Mouse (Mus musculus): ENCODE measurements around the gene Itgb1bp1. TPM values are rescaled to one million over a fixed set of nuclear protein-coding genes. Genes with fewer than 3 reads are reported as not detected.

The Itgb1bp1 gene
- polyA plus RNA-seq, 1 experiment from 2014 or later: 50.9 TPM

GRCm38 (mm10) chr12:21321170-21321569 lies 35.1 kb upstream of the Itgb1bp1 start:
- Histone ChIP-seq H3K9ac (no peak overlapping the region), H3K27me3 (no peaks in the 10 kb centered on the region), H3K4me3 (no peak overlapping the region), H3K4me1 (peaks cover 8% of the 10 kb centered on the region), H3K9me3 (no peaks in the 10 kb centered on the region), H3K27ac (no peak overlapping the region), H3K36me3 (peaks cover 60% of the 10 kb centered on the region), H3K4me2 (no peak overlapping the region)
- WGBS: 83% methylated on average over 9 of the region's 9 CpGs
- ATAC-seq (ENCODE audit: insufficient number of reproducible peaks, insufficient read depth, low FRiP score, low TSS enrichment, low read depth): no peak

DNA sequence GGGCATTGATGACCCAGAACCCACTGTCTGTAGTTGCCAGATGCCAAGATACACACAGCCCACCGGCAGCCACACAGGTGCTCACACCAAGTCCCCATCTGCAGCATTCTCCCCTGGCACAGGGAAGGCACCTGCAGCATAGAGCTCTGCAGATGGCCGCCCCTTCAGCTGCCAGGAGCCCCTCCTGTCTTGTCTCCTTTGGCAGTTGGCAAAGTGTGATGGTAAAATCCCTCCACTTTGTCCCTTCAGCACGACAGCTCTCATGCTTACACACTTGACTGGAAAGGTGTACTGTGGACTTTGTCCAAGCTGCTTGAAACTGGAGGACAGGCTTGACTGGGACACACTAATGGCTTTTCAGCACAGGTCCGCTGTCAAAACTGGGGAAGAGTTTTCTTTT lies 34.2 kb upstream of the Itgb1bp1 start:
- H3K36me3 ChIP-seq: peaks cover 51% of the 10 kb centered on the region
- H3K4me3 ChIP-seq: no peak overlapping the region
- H3K27ac ChIP-seq: no peak overlapping the region
- no peak for ATAC-seq (ENCODE audit: insufficient number of reproducible peaks, insufficient read depth, low FRiP score, low TSS enrichment, low read depth)
- no peaks in the 10 kb centered on the region for H3K9me3 ChIP-seq
- no peak overlapping the region for H3K9ac ChIP-seq
- peaks cover 8% of the 10 kb centered on the region for H3K4me1 ChIP-seq
- H3K4me2 ChIP-seq: no peak overlapping the region
- 88% methylated on average over 4 of the region's 4 CpGs for WGBS
- H3K27me3 ChIP-seq: no peaks in the 10 kb centered on the region

- Histone ChIP-seq H3K4me2 (no peak overlapping the region), H3K27ac (no peak overlapping the region), H3K36me3 (peaks cover 57% of the 10 kb centered on the region), H3K9ac (no peak overlapping the region), H3K9me3 (no peaks in the 10 kb centered on the region), H3K27me3 (no peaks in the 10 kb centered on the region), H3K4me3 (no peak overlapping the region), H3K4me1 (peaks cover 8% of the 10 kb centered on the region)
- 76% methylated on average over 12 of the region's 12 CpGs for WGBS
- no peak for ATAC-seq (ENCODE audit: insufficient number of reproducible peaks, insufficient read depth, low FRiP score, low TSS enrichment, low read depth)
Observed at GRCm38 (mm10) chr12:21318143-21318895, 32.2 kb upstream of the Itgb1bp1 start.

DNA sequence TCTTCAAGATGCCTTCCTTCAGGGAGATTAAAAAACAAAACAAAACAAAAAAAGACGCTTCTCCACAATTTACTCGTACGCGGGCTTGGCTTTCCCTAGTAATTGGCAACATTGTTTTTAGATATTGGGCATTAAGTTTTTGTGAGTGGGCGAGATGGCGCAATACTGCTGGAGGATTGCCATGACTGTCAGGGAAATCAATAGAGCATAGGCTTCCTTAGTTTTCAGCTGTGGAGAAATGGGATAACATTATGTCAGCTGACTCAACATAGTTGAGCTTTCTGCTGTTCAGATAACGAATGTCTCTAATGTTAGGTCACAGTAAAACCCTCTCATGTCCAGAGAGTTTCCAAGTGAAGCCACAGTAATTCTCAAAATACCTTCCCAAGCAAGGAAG lies 30.8 kb upstream of the Itgb1bp1 start:
- H3K36me3 ChIP-seq: peaks cover 57% of the 10 kb centered on the region

GRCm38 (mm10) chr12:21315923-21316868 lies 30.1 kb upstream of the Itgb1bp1 start, which contains the start of gene Iah1:
Gene Iah1 (plus strand): TSS chr12:21316389.
- Histone ChIP-seq H3K4me2 (peak within 1 kb of the TSS; percentile 60), H3K36me3 (peaks cover 64% of the 10 kb centered on the region), H3K27ac (peak within 1 kb of the TSS; percentile 84)

More for the DNA sequence above, 30.8 kb upstream of the Itgb1bp1 start:
- Histone ChIP-seq H3K4me2 (peak overlapping the region; percentile 60), H3K27ac (0 out of 2 replicates have a peak overlapping the region, but pooled peaks have one; percentile 84), H3K9ac (peak overlapping the region; percentile 85), H3K9me3 (no peaks in the 10 kb centered on the region), H3K4me1 (peaks cover 8% of the 10 kb centered on the region), H3K4me3 (peak overlapping the region; percentile 70), H3K27me3 (no peaks in the 10 kb centered on the region)
- no peak for ATAC-seq (ENCODE audit: insufficient number of reproducible peaks, insufficient read depth, low FRiP score, low TSS enrichment, low read depth)
- WGBS: 24% methylated on average over 7 of the region's 7 CpGs

DNA sequence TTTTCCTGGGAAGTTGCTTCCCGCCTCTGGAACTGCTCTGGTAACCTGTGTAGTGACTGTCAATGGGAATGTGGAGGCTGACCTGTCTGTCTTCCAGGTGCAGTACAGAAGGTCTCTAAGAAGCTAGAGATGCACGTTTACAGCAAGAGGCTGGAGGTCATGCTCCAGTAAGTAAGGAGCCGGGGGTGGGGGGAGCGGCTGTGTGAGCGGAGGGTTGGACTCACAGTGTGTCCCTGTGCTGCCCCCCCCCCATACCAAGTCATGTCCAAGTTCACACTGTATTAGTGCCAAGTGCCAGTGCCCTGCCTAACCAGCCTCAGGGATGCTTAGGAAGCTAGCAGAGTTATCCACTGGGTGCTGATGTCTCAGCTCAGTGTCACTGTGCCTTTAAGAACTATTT lies 26.1 kb upstream of the Itgb1bp1 start:
- WGBS: 86% methylated on average over 5 of the region's 5 CpGs
- Histone ChIP-seq H3K27me3 (no peaks in the 10 kb centered on the region), H3K36me3 (peaks cover 79% of the 10 kb centered on the region), H3K27ac (no peak overlapping the region), H3K4me2 (no peak overlapping the region), H3K9me3 (no peaks in the 10 kb centered on the region), H3K4me1 (peaks cover 4% of the 10 kb centered on the region), H3K4me3 (no peak overlapping the region), H3K9ac (no peak overlapping the region)
- no peak for ATAC-seq (ENCODE audit: insufficient number of reproducible peaks, insufficient read depth, low FRiP score, low TSS enrichment, low read depth)

More at GRCm38 (mm10) chr12:21315923-21316868, 30.1 kb upstream of the Itgb1bp1 start, which contains the start of gene Iah1:
- 3% methylated on average over 59 of the region's 59 CpGs for WGBS
- no peaks in the 10 kb centered on the region for H3K9me3 ChIP-seq
- H3K9ac ChIP-seq: peak within 1 kb of the TSS; percentile 85
- no peaks in the 10 kb centered on the region for H3K27me3 ChIP-seq
- ATAC-seq (ENCODE audit: insufficient number of reproducible peaks, insufficient read depth, low FRiP score, low TSS enrichment, low read depth): peak; percentile 86
- H3K4me3 ChIP-seq: peak within 1 kb of the TSS; percentile 70
- peaks cover 8% of the 10 kb centered on the region for H3K4me1 ChIP-seq

GRCm38 (mm10) chr12:21306721-21307120 lies 20.6 kb upstream of the Itgb1bp1 start:
- H3K9me3 ChIP-seq: no peaks in the 10 kb centered on the region
- peaks cover 94% of the 10 kb centered on the region for H3K36me3 ChIP-seq
- WGBS: 74% methylated on average over 4 of the region's 4 CpGs
- H3K4me1 ChIP-seq: no peaks in the 10 kb centered on the region
- H3K27me3 ChIP-seq: no peaks in the 10 kb centered on the region
- H3K9ac ChIP-seq: no peak overlapping the region
- ATAC-seq (ENCODE audit: insufficient number of reproducible peaks, insufficient read depth, low FRiP score, low TSS enrichment, low read depth): no peak
- no peak overlapping the region for H3K4me3 ChIP-seq
- H3K4me2 ChIP-seq: no peak overlapping the region
- no peak overlapping the region for H3K27ac ChIP-seq

GRCm38 (mm10) chr12:21305741-21306140 lies 19.7 kb upstream of the Itgb1bp1 start:
- H3K9me3 ChIP-seq: no peaks in the 10 kb centered on the region
- H3K9ac ChIP-seq: no peak overlapping the region
- H3K4me1 ChIP-seq: no peaks in the 10 kb centered on the region
- no peak overlapping the region for H3K4me3 ChIP-seq
- H3K27ac ChIP-seq: no peak overlapping the region
- H3K36me3 ChIP-seq: peaks cover 93% of the 10 kb centered on the region
- no peaks in the 10 kb centered on the region for H3K27me3 ChIP-seq
- no peak overlapping the region for H3K4me2 ChIP-seq
- 92% methylated on average over 4 of the region's 4 CpGs for WGBS
- no peak for ATAC-seq (ENCODE audit: insufficient number of reproducible peaks, insufficient read depth, low FRiP score, low TSS enrichment, low read depth)

GRCm38 (mm10) chr12:21302361-21302783 lies 16.3 kb upstream of the Itgb1bp1 start:
- WGBS: 90% methylated on average over 5 of the region's 5 CpGs
- no peaks in the 10 kb centered on the region for H3K9me3 ChIP-seq
- H3K4me3 ChIP-seq: no peak overlapping the region
- H3K27me3 ChIP-seq: no peaks in the 10 kb centered on the region
- H3K4me1 ChIP-seq: no peaks in the 10 kb centered on the region
- H3K27ac ChIP-seq: no peak overlapping the region
- no peak for ATAC-seq (ENCODE audit: insufficient number of reproducible peaks, insufficient read depth, low FRiP score, low TSS enrichment, low read depth)
- no peak overlapping the region for H3K4me2 ChIP-seq
- peaks cover 88% of the 10 kb centered on the region for H3K36me3 ChIP-seq
- H3K9ac ChIP-seq: no peak overlapping the region

- Histone ChIP-seq H3K27ac (no peak overlapping the region), H3K4me1 (no peaks in the 10 kb centered on the region), H3K9ac (no peak overlapping the region), H3K4me2 (no peak overlapping the region), H3K9me3 (no peaks in the 10 kb centered on the region), H3K27me3 (no peaks in the 10 kb centered on the region), H3K4me3 (no peak overlapping the region), H3K36me3 (peaks cover 88% of the 10 kb centered on the region)
- WGBS: 90% methylated on average over 8 of the region's 8 CpGs
- no peak for ATAC-seq (ENCODE audit: insufficient number of reproducible peaks, insufficient read depth, low FRiP score, low TSS enrichment, low read depth)
Observed at GRCm38 (mm10) chr12:21301932-21302331, 15.8 kb upstream of the Itgb1bp1 start.

DNA sequence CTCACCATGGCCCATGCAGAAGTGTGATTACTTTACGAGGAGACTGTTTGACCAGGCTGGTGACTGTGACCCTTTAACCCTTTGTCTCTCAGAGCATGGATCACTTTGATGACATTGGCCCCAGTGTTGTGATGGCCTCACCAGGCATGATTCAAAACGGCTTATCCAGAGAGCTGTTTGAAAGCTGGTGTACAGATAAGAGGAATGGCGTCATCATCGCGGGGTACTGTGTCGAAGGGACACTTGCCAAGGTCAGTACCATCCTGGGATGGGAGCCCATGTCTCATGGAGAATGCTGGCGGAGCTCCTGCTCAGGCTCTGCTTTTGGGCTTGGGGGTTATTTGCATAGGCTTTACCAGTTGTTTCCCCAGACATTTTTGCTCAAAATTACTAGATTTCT lies 15.2 kb upstream of the Itgb1bp1 start:
- no peak for ATAC-seq (ENCODE audit: insufficient number of reproducible peaks, insufficient read depth, low FRiP score, low TSS enrichment, low read depth)
- Histone ChIP-seq H3K4me2 (no peak overlapping the region), H3K9me3 (no peaks in the 10 kb centered on the region)

More for the DNA sequence above, 15.2 kb upstream of the Itgb1bp1 start:
- no peak overlapping the region for H3K9ac ChIP-seq
- peaks cover 88% of the 10 kb centered on the region for H3K36me3 ChIP-seq
- no peak overlapping the region for H3K27ac ChIP-seq
- no peaks in the 10 kb centered on the region for H3K4me1 ChIP-seq
- WGBS: 93% methylated on average over 7 of the region's 7 CpGs
- no peaks in the 10 kb centered on the region for H3K27me3 ChIP-seq
- H3K4me3 ChIP-seq: no peak overlapping the region

Measured in embryonic facial prominence, embryonic 13.5 days (tissue).